Mouse (Mus musculus): ENCODE data around the gene Npcd. TPM values are rescaled to one million over a fixed set of nuclear protein-coding genes. Genes with fewer than 3 reads are reported as not detected.

The Npcd gene
- total and polyA plus RNA-seq, 2 experiments from 2014 or later: 2.7 to 12.6 TPM

DNA sequence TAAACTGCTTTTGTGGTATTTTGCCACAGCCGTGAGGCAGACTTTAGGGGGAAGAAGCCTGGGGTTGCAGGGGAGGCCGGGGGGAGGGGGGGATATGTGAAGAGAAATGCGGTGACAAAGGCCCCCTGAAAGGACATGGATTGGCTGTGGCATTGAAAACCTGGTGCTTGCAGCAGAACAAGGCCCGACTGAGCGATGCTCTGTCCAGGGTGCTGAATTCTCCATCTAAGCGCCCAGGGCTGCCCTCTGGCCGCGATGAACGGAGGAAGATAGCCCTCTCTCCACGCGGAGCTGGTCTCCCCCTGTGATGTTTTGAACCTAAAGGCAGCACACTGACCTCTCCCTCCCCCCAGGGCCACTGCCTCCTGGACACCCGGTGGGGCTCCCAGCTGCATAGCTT is 42.5 kb downstream of the Npcd start:
- H3K9ac ChIP-seq (replicated peaks; ENCODE audit: low read length): no peak overlapping the region
- H3K4me1 ChIP-seq (ENCODE audit: insufficient read depth, low read length): 0 out of 2 replicates have a peak, but pooled peaks cover 2% of the 10 kb centered on the region
- no peaks in the 10 kb centered on the region for H3K27me3 ChIP-seq (ENCODE audit: insufficient read depth, low read length)
- H3K27ac ChIP-seq: no peak overlapping the region
- whole genome bisulfite sequencing: 5% methylated on average over 12 of the region's 12 CpGs
- H3K4me3 ChIP-seq (ENCODE audit: low read length): no peak overlapping the region
- DNase-seq (ENCODE audit: low spot score): peak; percentile 64
- H3K9me3 ChIP-seq (ENCODE audit: low read length): no peaks in the 10 kb centered on the region
- H3K36me3 ChIP-seq (ENCODE audit: insufficient read depth, low read length): no peaks in the 10 kb centered on the region
- TF ChIP-seq CTCF (IDR thresholded peaks at IDR 0.05; ENCODE audit: low read depth): peak; percentile 21; the same call in 1 of the 2 replicates
- no peak overlapping the region for H3K4me2 ChIP-seq (ENCODE audit: low read depth, low read length)
- no peak for ATAC-seq

DNA sequence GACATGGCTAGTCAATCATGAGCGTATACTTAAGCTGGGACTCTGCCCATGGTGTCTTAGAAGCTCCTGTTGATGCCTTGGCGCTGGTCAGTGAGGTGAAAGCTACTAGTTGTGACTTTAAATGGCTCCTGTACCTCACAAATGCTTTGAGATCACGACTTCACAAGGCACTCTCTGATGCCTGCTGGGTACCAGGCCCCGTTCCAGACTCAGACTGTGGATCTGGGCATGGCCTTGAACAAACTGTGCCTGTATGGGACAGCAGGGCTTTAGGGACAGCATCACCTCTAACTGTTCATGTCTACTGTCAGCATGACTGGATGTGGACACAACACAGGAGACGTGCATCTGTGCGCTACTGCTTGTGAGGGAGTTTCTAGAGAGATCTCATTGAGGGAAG is 43.1 kb downstream of the Npcd start:
- WGBS: 84% methylated on average over 6 of the region's 6 CpGs
- DNase-seq (ENCODE audit: low spot score) (no peak), ATAC-seq (no peak)
- H3K27me3 ChIP-seq (ENCODE audit: insufficient read depth, low read length): no peaks in the 10 kb centered on the region
- no peak overlapping the region for H3K9ac ChIP-seq (replicated peaks; ENCODE audit: low read length)
- no peaks in the 10 kb centered on the region for H3K36me3 ChIP-seq (ENCODE audit: insufficient read depth, low read length)
- no peak overlapping the region for H3K27ac ChIP-seq
- H3K4me2 ChIP-seq (ENCODE audit: low read depth, low read length): no peak overlapping the region
- no peak for TF ChIP-seq CTCF (IDR thresholded peaks at IDR 0.05; ENCODE audit: low read depth)
- no peaks in the 10 kb centered on the region for H3K9me3 ChIP-seq (ENCODE audit: low read length)
- no peak overlapping the region for H3K4me3 ChIP-seq (ENCODE audit: low read length)
- H3K4me1 ChIP-seq (ENCODE audit: insufficient read depth, low read length): 0 out of 2 replicates have a peak, but pooled peaks cover 2% of the 10 kb centered on the region

DNA sequence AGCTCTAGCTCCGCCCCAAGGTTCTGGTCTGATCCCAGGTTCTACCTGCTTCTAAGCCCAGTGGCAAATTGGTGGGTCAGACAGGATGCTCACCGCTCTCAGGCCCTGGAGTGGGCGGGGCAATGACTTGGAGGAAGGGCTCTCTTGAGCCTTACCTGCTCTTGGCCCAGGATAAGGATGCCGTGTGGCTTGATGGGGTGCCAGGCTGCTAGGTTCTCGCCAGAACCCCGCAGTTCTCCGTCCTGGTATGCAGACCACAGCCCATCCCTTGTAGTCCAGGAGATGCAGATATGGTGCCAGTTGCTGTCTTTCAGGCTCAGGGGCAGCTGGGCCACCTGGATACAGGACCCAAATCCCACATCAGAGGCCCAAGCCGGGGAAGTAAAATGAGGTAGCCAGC is 43.9 kb downstream of the Npcd start:
- DNase-seq (ENCODE audit: low spot score): no peak
- no peak overlapping the region for H3K4me3 ChIP-seq (ENCODE audit: low read length)

DNA sequence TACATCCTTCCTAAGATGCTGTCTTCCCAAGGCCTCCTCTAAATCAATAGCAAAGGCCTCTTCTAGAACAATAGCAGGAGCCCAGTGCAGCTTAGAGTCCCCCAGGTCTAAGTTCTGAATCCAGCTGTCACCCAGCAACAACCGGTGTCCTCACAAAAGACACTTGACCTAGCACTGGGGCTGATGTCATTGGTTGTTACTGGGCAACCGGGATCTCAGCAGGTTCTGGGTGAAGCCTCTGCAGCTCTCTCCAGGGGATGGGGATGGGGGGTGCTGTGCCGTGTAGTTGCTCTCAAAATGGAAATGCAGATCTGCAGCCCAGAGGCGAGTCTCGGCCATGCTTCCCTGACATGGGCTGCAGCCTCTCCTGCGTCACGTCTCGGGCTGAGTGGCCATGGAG is 46.2 kb downstream of the Npcd start:
- 30% methylated on average over 8 of the region's 8 CpGs for WGBS
- H3K4me1 ChIP-seq (ENCODE audit: insufficient read depth, low read length): 0 out of 2 replicates have a peak, but pooled peaks cover 2% of the 10 kb centered on the region
- no peaks in the 10 kb centered on the region for H3K36me3 ChIP-seq (ENCODE audit: insufficient read depth, low read length)
- H3K27me3 ChIP-seq (ENCODE audit: insufficient read depth, low read length): no peaks in the 10 kb centered on the region
- TF ChIP-seq CTCF (IDR thresholded peaks at IDR 0.05; ENCODE audit: low read depth): no peak
- no peak overlapping the region for H3K4me2 ChIP-seq (ENCODE audit: low read depth, low read length)
- H3K9ac ChIP-seq (replicated peaks; ENCODE audit: low read length): no peak overlapping the region
- no peaks in the 10 kb centered on the region for H3K9me3 ChIP-seq (ENCODE audit: low read length)
- ATAC-seq (peak; percentile 52), DNase-seq (ENCODE audit: low spot score) (no peak)
- peak overlapping the region; percentile 49; the same call in 1 of the 2 replicates for H3K27ac ChIP-seq
- H3K4me3 ChIP-seq (ENCODE audit: low read length): no peak overlapping the region

More for the DNA sequence above, 43.9 kb downstream of the Npcd start:
- 62% methylated on average over 8 of the region's 8 CpGs for WGBS
- Histone ChIP-seq H3K27me3 (ENCODE audit: insufficient read depth, low read length) (no peaks in the 10 kb centered on the region), H3K4me2 (ENCODE audit: low read depth, low read length) (no peak overlapping the region), H3K36me3 (ENCODE audit: insufficient read depth, low read length) (no peaks in the 10 kb centered on the region), H3K27ac (no peak overlapping the region), H3K4me1 (ENCODE audit: insufficient read depth, low read length) (0 out of 2 replicates have a peak, but pooled peaks cover 2% of the 10 kb centered on the region), H3K9ac (replicated peaks; ENCODE audit: low read length) (no peak overlapping the region), H3K9me3 (ENCODE audit: low read length) (no peaks in the 10 kb centered on the region)
- ATAC-seq: no peak
- no peak for TF ChIP-seq CTCF (IDR thresholded peaks at IDR 0.05; ENCODE audit: low read depth)

DNA sequence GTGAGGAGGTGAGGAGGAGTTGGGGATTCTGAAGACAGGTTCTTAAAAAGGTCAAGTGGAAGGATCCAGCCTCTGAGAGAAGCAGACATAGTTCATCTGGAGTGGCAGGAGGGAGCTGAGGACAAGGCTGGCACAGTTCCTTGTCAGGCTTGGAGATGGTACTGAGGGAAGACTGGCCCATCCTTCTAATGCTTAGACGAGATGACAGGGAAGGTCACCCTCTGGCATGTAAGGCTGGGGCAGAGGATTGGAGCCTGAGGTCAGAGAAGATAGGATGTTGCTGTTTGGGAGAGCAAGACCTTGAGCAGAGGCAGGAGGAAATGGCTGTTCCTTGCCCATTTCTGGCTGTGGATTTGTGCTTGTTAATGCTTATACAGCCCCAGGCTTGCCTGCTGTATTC is 49.0 kb downstream of the Npcd start:
- TF ChIP-seq CTCF (IDR thresholded peaks at IDR 0.05; ENCODE audit: low read depth): no peak
- Histone ChIP-seq H3K27me3 (ENCODE audit: insufficient read depth, low read length) (no peaks in the 10 kb centered on the region), H3K4me2 (ENCODE audit: low read depth, low read length) (no peak overlapping the region), H3K36me3 (ENCODE audit: insufficient read depth, low read length) (no peaks in the 10 kb centered on the region), H3K9me3 (ENCODE audit: low read length) (no peaks in the 10 kb centered on the region), H3K4me1 (ENCODE audit: insufficient read depth, low read length) (0 out of 2 replicates have a peak, but pooled peaks cover 2% of the 10 kb centered on the region), H3K9ac (replicated peaks; ENCODE audit: low read length) (no peak overlapping the region), H3K4me3 (ENCODE audit: low read length) (no peak overlapping the region), H3K27ac (0 out of 2 replicates have a peak overlapping the region, but pooled peaks have one; percentile 5)
- ATAC-seq (no peak), DNase-seq (ENCODE audit: low spot score) (no peak)
- WGBS: 43% methylated on average over 1 of the region's 1 CpGs

DNA sequence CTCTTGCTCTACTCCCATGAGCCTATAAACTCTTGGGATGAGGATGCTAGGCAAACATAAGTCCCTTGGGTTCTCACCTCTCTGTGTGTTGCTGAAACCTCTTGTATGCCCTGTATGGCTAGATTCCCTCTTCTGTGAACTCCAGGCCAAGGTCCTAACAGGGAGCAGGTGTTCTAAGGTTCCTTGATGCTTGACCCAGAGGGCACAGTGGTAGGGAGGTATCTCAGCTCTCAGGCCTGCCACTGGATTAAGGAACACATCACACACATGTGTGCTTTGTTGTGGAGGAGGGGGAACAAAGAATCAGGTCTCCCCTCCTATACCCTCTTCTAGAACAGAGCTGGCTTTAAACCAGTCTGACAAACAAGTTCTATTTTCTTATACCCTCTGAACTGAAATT is 56.3 kb downstream of the Npcd start, which contains the start of gene Dnal4:
Gene Dnal4, minus strand, starts transcription at position 101 of the 400 bp plus-strand sequence.
- Histone ChIP-seq H3K4me3 (ENCODE audit: low read length) (no peak within 1 kb of the TSS), H3K4me2 (ENCODE audit: low read depth, low read length) (no peak within 1 kb of the TSS), H3K4me1 (ENCODE audit: insufficient read depth, low read length) (peaks cover 9% of the 10 kb centered on the region), H3K27me3 (ENCODE audit: insufficient read depth, low read length) (no peaks in the 10 kb centered on the region), H3K27ac (no peak within 1 kb of the TSS), H3K9ac (replicated peaks; ENCODE audit: low read length) (no peak within 1 kb of the TSS), H3K9me3 (ENCODE audit: low read length) (no peaks in the 10 kb centered on the region), H3K36me3 (ENCODE audit: insufficient read depth, low read length) (no peaks in the 10 kb centered on the region)
- no peak for TF ChIP-seq CTCF (IDR thresholded peaks at IDR 0.05; ENCODE audit: low read depth)
- ATAC-seq (no peak), DNase-seq (ENCODE audit: low spot score) (no peak)

DNA sequence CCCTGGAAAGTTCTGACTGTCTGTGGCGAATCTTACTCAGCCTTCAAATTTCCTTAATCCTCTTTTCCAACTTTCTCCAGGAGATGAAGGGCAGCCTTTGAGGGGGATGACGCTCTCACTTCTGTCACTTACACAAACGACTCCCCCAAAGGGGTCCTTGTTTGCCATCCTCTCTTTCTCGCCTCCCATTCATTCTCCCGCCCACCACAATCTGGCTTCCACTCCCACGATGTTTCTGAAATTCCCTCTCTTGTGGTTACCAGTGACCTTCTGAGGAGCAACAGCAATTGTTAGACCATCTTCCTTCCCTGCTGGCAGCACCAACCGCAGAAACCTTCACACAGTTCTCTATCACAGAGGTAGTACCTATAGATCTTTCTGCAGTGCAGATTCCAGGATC is 58.4 kb downstream of the Npcd start:
- no peak overlapping the region for H3K27ac ChIP-seq
- no peaks in the 10 kb centered on the region for H3K9me3 ChIP-seq (ENCODE audit: low read length)
- no peak overlapping the region for H3K4me3 ChIP-seq (ENCODE audit: low read length)
- no peak for ATAC-seq
- no peaks in the 10 kb centered on the region for H3K27me3 ChIP-seq (ENCODE audit: insufficient read depth, low read length)
- no peak overlapping the region for H3K9ac ChIP-seq (replicated peaks; ENCODE audit: low read length)
- no peak for DNase-seq (ENCODE audit: low spot score)
- no peak overlapping the region for H3K4me2 ChIP-seq (ENCODE audit: low read depth, low read length)
- TF ChIP-seq CTCF (IDR thresholded peaks at IDR 0.05; ENCODE audit: low read depth): no peak
- no peaks in the 10 kb centered on the region for H3K36me3 ChIP-seq (ENCODE audit: insufficient read depth, low read length)
- peaks cover 9% of the 10 kb centered on the region for H3K4me1 ChIP-seq (ENCODE audit: insufficient read depth, low read length)
- 71% methylated on average over 7 of the region's 7 CpGs for WGBS
